Mouse (Mus musculus) liver, embryonic 13.5 days (tissue): ENCODE measurements around the gene Adamts2. TPM values are rescaled to one million over a fixed set of nuclear protein-coding genes. Genes with fewer than 3 reads are reported as not detected.

Experiments
- ATAC-seq: fragments of 200-750 bp; cut with Nextera tagmentation; 2 replicates; pipeline ENCODE4 v1.8.0; 2017; ENCODE audit warnings: low read depth, mild to moderate bottlenecking, moderate number of reproducible peaks, moderate library complexity
- DNase-seq: peaks from one replicate; pipeline ENCODE4 v3.0.0; 2022
- H3K27ac ChIP-seq: fragments of 300-500 bp; sonication (generic); 2 replicates; pipeline ENCODE4 v1.5.1; 2015; ENCODE audit warnings: moderate library complexity, mild to moderate bottlenecking, inconsistent platforms
- H3K27me3 ChIP-seq: fragments of 300-500 bp; sonication (generic); 2 replicates; pipeline ENCODE4 v1.6.1; 2015; ENCODE audit warnings: mild to moderate bottlenecking, inconsistent platforms
- H3K36me3 ChIP-seq: fragments of 300-500 bp; sonication (generic); 2 replicates; pipeline ENCODE4 v1.6.1; 2015; ENCODE audit warnings: mild to moderate bottlenecking, inconsistent platforms
- H3K4me1 ChIP-seq: fragments of 300-500 bp; sonication (generic); replicated peaks from 2 replicates; pipeline ENCODE4 v1.6.1; 2015; ENCODE audit warnings: inconsistent platforms
- H3K4me2 ChIP-seq: fragments of 300-500 bp; sonication (generic); 2 replicates; pipeline ENCODE4 v1.6.1; 2015; ENCODE audit warnings: inconsistent platforms, mild to moderate bottlenecking, moderate library complexity
- H3K4me3 ChIP-seq: fragments of 300-500 bp; sonication (generic); replicated peaks from 2 replicates; pipeline ENCODE4 v1.5.1; 2015; ENCODE audit warnings: mild to moderate bottlenecking, inconsistent platforms
- H3K9ac ChIP-seq: fragments of 300-500 bp; sonication (generic); 2 replicates; pipeline ENCODE4 v1.6.1; 2015; ENCODE audit warnings: mild to moderate bottlenecking, inconsistent platforms
- H3K9me3 ChIP-seq: fragments of 300-500 bp; sonication (generic); replicated peaks from 2 replicates; pipeline ENCODE4 v1.6.1; 2016; ENCODE audit warnings: inconsistent platforms
- WGBS: fragments of 180-500 bp; shearing (Covaris S2); methylation state at CpG from one replicate; pipeline ENCODE4 v1.1.7; 2015; ENCODE audit not compliant: insufficient replicate concordance; 5-methylcytosine and 5-hydroxymethylcytosine counted together
- polyA plus RNA-seq: library from polyadenylated mRNA; unstranded; fragments of >200 nt; fragmentation: Nextera tagmentation; extraction: Ambion mirVana; gene quantifications from 2 replicates; pipeline ENCODE4 v1.2.1, GENCODE M21; 2015

The Adamts2 gene
- polyA plus RNA-seq, 1 experiment from 2014 or later, result 1.4 TPM

- H3K9ac ChIP-seq, result no peak overlapping the region
- 54% methylated on average over 1 of the region's 1 CpGs for WGBS
- H3K4me1 ChIP-seq, result peaks cover 7% of the 10 kb centered on the region
- no peak overlapping the region for H3K4me2 ChIP-seq
- ATAC-seq (no peak), DNase-seq (no peak)
- H3K27ac ChIP-seq, result no peak overlapping the region
- H3K9me3 ChIP-seq, result no peaks in the 10 kb centered on the region
- no peaks in the 10 kb centered on the region for H3K27me3 ChIP-seq
- no peaks in the 10 kb centered on the region for H3K36me3 ChIP-seq
- no peak overlapping the region for H3K4me3 ChIP-seq
These were observed 136.6 kb downstream of the Adamts2 start for GRCm38 (mm10) chr11:50738436-50738835.

- H3K4me2 ChIP-seq, result no peak overlapping the region
- H3K36me3 ChIP-seq, result no peaks in the 10 kb centered on the region
- H3K9me3 ChIP-seq, result no peaks in the 10 kb centered on the region
- H3K27me3 ChIP-seq, result no peaks in the 10 kb centered on the region
- H3K27ac ChIP-seq, result no peak overlapping the region
- DNase-seq (no peak), ATAC-seq (no peak)
- no peak overlapping the region for H3K9ac ChIP-seq
- H3K4me1 ChIP-seq, result peaks cover 7% of the 10 kb centered on the region
- WGBS, result 29% methylated on average over 10 of the region's 10 CpGs
- no peak overlapping the region for H3K4me3 ChIP-seq
These were observed 137.6 kb downstream of the Adamts2 start for GRCm38 (mm10) chr11:50739453-50739852.

GRCm38 (mm10) chr11:50742146-50742545, 140.3 kb downstream of the Adamts2 start:
- DNase-seq (no peak), ATAC-seq (no peak)
- Histone ChIP-seq H3K4me3 (no peak overlapping the region), H3K9me3 (no peaks in the 10 kb centered on the region), H3K9ac (no peak overlapping the region), H3K27ac (no peak overlapping the region), H3K36me3 (no peaks in the 10 kb centered on the region), H3K4me2 (no peak overlapping the region), H3K4me1 (peaks cover 7% of the 10 kb centered on the region), H3K27me3 (no peaks in the 10 kb centered on the region)
- WGBS, result 44% methylated on average over 1 of the region's 1 CpGs

DNA sequence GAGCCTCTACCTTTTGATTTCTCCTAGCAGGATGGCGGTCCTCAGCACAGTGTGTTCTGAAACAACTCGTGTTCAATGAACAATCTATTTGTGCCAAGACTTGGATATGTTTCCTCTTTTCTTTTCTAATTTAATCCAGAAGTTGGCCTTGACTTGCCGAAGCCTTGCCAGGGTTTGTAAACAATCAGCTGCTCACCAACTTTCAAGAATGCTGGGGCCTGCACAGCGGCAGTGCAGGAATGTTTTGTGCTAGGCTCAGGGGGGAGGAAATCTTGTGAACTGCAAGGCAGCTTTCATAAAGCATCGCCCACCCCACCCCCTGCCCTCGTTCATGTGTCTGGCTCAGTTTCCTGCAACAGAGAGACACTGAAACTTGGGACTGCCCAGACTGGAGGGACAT, 143.1 kb downstream of the Adamts2 start:
- Histone ChIP-seq H3K27ac (no peak overlapping the region), H3K27me3 (no peaks in the 10 kb centered on the region), H3K4me1 (no peaks in the 10 kb centered on the region), H3K4me2 (no peak overlapping the region), H3K9me3 (no peaks in the 10 kb centered on the region), H3K36me3 (no peaks in the 10 kb centered on the region), H3K4me3 (no peak overlapping the region), H3K9ac (no peak overlapping the region)
- ATAC-seq (no peak), DNase-seq (no peak)
- 57% methylated on average over 6 of the region's 6 CpGs for WGBS

- Histone ChIP-seq H3K9me3 (no peaks in the 10 kb centered on the region), H3K27me3 (no peaks in the 10 kb centered on the region), H3K27ac (no peak overlapping the region), H3K4me3 (no peak overlapping the region), H3K9ac (no peak overlapping the region), H3K4me2 (no peak overlapping the region), H3K4me1 (no peaks in the 10 kb centered on the region), H3K36me3 (no peaks in the 10 kb centered on the region)
- no peak for ATAC-seq
- 36% methylated on average over 2 of the region's 2 CpGs for WGBS
- DNase-seq, result no peak
These were observed 144.6 kb downstream of the Adamts2 start for GRCm38 (mm10) chr11:50746508-50746907.

- H3K9ac ChIP-seq, result no peak overlapping the region
- no peak overlapping the region for H3K27ac ChIP-seq
- ATAC-seq (no peak), DNase-seq (no peak)
- no peaks in the 10 kb centered on the region for H3K4me1 ChIP-seq
- H3K36me3 ChIP-seq, result no peaks in the 10 kb centered on the region
- H3K4me2 ChIP-seq, result no peak overlapping the region
- no peaks in the 10 kb centered on the region for H3K27me3 ChIP-seq
- H3K9me3 ChIP-seq, result no peaks in the 10 kb centered on the region
- 43% methylated on average over 7 of the region's 7 CpGs for WGBS
- no peak overlapping the region for H3K4me3 ChIP-seq
These were observed 149.2 kb downstream of the Adamts2 start for GRCm38 (mm10) chr11:50750983-50751585.

GRCm38 (mm10) chr11:50757741-50758140, 155.9 kb downstream of the Adamts2 start:
- Histone ChIP-seq H3K9ac (no peak overlapping the region), H3K4me1 (no peaks in the 10 kb centered on the region), H3K4me3 (no peak overlapping the region), H3K27ac (no peak overlapping the region), H3K36me3 (no peaks in the 10 kb centered on the region), H3K9me3 (no peaks in the 10 kb centered on the region), H3K4me2 (no peak overlapping the region), H3K27me3 (no peaks in the 10 kb centered on the region)
- ATAC-seq (no peak), DNase-seq (no peak)
- WGBS, result 48% methylated on average over 4 of the region's 4 CpGs

GRCm38 (mm10) chr11:50766461-50766860, 164.6 kb downstream of the Adamts2 start:
- WGBS, result 71% methylated on average over 7 of the region's 7 CpGs
- ATAC-seq, result no peak

DNA sequence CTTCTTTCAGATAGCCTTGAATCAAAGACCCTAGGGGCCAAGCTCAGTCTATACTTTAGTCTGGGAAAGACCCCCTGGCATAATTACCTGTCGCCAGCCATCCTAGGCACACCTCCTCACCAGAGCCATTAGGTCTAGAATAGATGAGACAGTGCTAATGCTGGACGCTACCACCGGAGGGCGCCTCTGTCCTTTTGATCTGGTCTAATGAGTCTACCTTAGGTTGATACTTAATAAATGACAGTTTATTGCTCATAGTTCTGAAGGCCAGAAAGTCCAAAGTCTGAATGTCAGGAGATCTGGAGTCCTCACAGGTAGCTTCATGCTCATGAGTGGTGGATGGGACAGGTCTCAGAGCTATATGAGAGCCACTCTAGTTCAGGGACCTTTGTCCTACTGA, 165.2 kb downstream of the Adamts2 start:
- Histone ChIP-seq H3K4me2 (no peak overlapping the region), H3K27me3 (no peaks in the 10 kb centered on the region), H3K9ac (no peak overlapping the region), H3K4me3 (no peak overlapping the region), H3K36me3 (no peaks in the 10 kb centered on the region), H3K4me1 (no peaks in the 10 kb centered on the region), H3K27ac (no peak overlapping the region), H3K9me3 (no peaks in the 10 kb centered on the region)
- 21% methylated on average over 4 of the region's 4 CpGs for WGBS
- DNase-seq (no peak), ATAC-seq (no peak)

More at GRCm38 (mm10) chr11:50766461-50766860, 164.6 kb downstream of the Adamts2 start:
- Histone ChIP-seq H3K27me3 (no peaks in the 10 kb centered on the region), H3K9me3 (no peaks in the 10 kb centered on the region), H3K27ac (no peak overlapping the region), H3K4me1 (no peaks in the 10 kb centered on the region), H3K9ac (no peak overlapping the region), H3K36me3 (no peaks in the 10 kb centered on the region), H3K4me2 (no peak overlapping the region), H3K4me3 (no peak overlapping the region)
- DNase-seq, result no peak

DNA sequence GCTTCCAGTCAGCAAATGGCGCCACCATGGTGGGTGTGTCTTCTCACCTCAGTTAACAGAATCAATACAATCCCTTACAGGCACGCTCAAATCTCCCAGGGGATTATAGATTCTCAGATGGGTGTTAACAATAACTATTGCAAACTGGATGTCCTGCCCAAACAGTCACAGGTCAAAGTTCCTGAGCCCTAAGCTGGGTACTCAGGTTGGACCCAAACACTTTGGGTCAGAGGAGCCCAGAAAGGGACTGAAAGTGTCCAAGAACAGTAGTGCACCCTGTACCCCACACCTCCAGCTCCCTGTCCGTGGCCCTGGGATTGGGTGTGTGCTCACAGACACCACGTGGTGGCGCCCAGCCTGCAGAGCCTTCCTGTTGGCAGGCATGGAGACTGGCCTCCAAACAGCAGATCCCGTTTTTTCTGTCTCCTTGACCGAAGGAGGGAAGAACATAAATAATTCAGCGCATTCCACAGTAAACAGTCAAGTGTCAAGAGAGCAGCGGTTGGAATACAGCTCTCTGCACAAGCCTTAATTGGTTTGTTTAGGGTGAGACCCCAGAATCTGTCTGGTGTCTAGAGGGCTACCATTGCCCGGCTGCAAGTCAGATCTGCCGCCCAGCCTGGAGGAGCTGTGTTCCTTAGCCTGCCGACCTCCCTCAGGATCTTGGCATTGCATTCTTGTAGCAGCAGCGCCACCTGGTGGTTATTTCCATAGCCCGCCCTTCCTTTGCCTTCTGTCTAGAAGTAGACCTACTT, 167.3 kb downstream of the Adamts2 start:
- Histone ChIP-seq H3K4me3 (no peak overlapping the region), H3K36me3 (no peaks in the 10 kb centered on the region), H3K9me3 (no peaks in the 10 kb centered on the region), H3K4me1 (no peaks in the 10 kb centered on the region), H3K27ac (no peak overlapping the region), H3K4me2 (peak overlapping the region; percentile 35), H3K9ac (no peak overlapping the region), H3K27me3 (no peaks in the 10 kb centered on the region)
- ATAC-seq (no peak), DNase-seq (peak; percentile 39)
- 14% methylated on average over 14 of the region's 14 CpGs for WGBS

GRCm38 (mm10) chr11:50771006-50771405, 169.1 kb downstream of the Adamts2 start:
- 64% methylated on average over 1 of the region's 1 CpGs for WGBS
- Histone ChIP-seq H3K4me2 (no peak overlapping the region), H3K27ac (no peak overlapping the region), H3K4me3 (no peak overlapping the region), H3K36me3 (no peaks in the 10 kb centered on the region), H3K4me1 (no peaks in the 10 kb centered on the region), H3K27me3 (no peaks in the 10 kb centered on the region), H3K9me3 (peaks cover 4% of the 10 kb centered on the region; the same call in 1 of the 2 replicates), H3K9ac (no peak overlapping the region)
- no peak for ATAC-seq
- no peak for DNase-seq

- DNase-seq, result no peak
- H3K4me2 ChIP-seq, result no peak overlapping the region
- no peak overlapping the region for H3K4me3 ChIP-seq
- WGBS, result 70% methylated on average over 11 of the region's 11 CpGs
- no peak overlapping the region for H3K9ac ChIP-seq
- no peaks in the 10 kb centered on the region for H3K27me3 ChIP-seq
- H3K4me1 ChIP-seq, result no peaks in the 10 kb centered on the region
- no peak overlapping the region for H3K27ac ChIP-seq
- no peaks in the 10 kb centered on the region for H3K9me3 ChIP-seq
- no peaks in the 10 kb centered on the region for H3K36me3 ChIP-seq
- ATAC-seq, result no peak
These were observed 195.8 kb downstream of the Adamts2 start for GRCm38 (mm10) chr11:50797674-50798073.
